Mouse (Mus musculus): ENCODE results near the gene Tmem50a. TPM values are rescaled to one million over a fixed set of nuclear protein-coding genes. Genes with fewer than 3 reads are reported as not detected.
A peak's percentile ranks its signal among the peaks of the same experiment; 100 is the strongest.

The Tmem50a gene
- polyA plus RNA-seq (2014; fragmentation: Nextera tagmentation; extraction: Ambion mirVana) = 114 and 117 TPM in 2 replicates

- H3K36me3 ChIP-seq (ENCODE audit: control insufficient read depth, insufficient read depth, low read length) = peaks cover 4% of the 10 kb centered on the region; the same call in 1 of the 2 replicates
- no peaks in the 10 kb centered on the region; the same call in 1 of the 2 replicates for H3K9me3 ChIP-seq (ENCODE audit: control insufficient read depth, low read length)
- DNase-seq (ENCODE audit: low spot score) (peak; percentile 94), ATAC-seq (replicated peaks; ENCODE audit: low FRiP score) (peak; percentile 88)
- no peaks in the 10 kb centered on the region for H3K27me3 ChIP-seq (ENCODE audit: control insufficient read depth, insufficient read depth, low read length)
- peak within 1 kb of the TSS; percentile 83 for H3K9ac ChIP-seq (ENCODE audit: low read length)
- H3K4me2 ChIP-seq (ENCODE audit: low read depth, low read length, severe bottlenecking) = peak within 1 kb of the TSS; percentile 75
- WGBS = under 1% methylated on average over 25 of the region's 25 CpGs
- H3K4me1 ChIP-seq (replicated peaks; ENCODE audit: control insufficient read depth, insufficient read depth, low read length) = peaks cover 3% of the 10 kb centered on the region; the same call in 1 of the 2 replicates
- H3K4me3 ChIP-seq (ENCODE audit: low read depth, low read length) = peak within 1 kb of the TSS; percentile 85
- peak within 1 kb of the TSS; percentile 72 for H3K27ac ChIP-seq (ENCODE audit: low read depth, low read length)
These were observed at the start of gene Tmem50a for GRCm38 (mm10) chr4:134914864-134915209. Gene Tmem50a, minus strand, starts transcription at chr4:134915024.

GRCm38 (mm10) chr4:134963021-134963776 is 48.4 kb upstream of the Tmem50a start:
- Histone ChIP-seq H3K4me1 (replicated peaks; ENCODE audit: control insufficient read depth, insufficient read depth, low read length) (no peaks in the 10 kb centered on the region; the same call in 1 of the 2 replicates), H3K4me3 (ENCODE audit: low read depth, low read length) (no peak overlapping the region), H3K36me3 (ENCODE audit: control insufficient read depth, insufficient read depth, low read length) (no peaks in the 10 kb centered on the region), H3K9me3 (ENCODE audit: control insufficient read depth, low read length) (no peaks in the 10 kb centered on the region), H3K27me3 (ENCODE audit: control insufficient read depth, insufficient read depth, low read length) (no peaks in the 10 kb centered on the region), H3K9ac (ENCODE audit: low read length) (no peak overlapping the region), H3K27ac (ENCODE audit: low read depth, low read length) (no peak overlapping the region), H3K4me2 (ENCODE audit: low read depth, low read length, severe bottlenecking) (no peak overlapping the region)
- WGBS = 25% methylated on average over 19 of the region's 19 CpGs
- DNase-seq (ENCODE audit: low spot score) (peak; percentile 78), ATAC-seq (replicated peaks; ENCODE audit: low FRiP score) (no peak)

GRCm38 (mm10) chr4:134956328-134956727 is 41.5 kb upstream of the Tmem50a start:
- Histone ChIP-seq H3K4me1 (replicated peaks; ENCODE audit: control insufficient read depth, insufficient read depth, low read length) (no peaks in the 10 kb centered on the region), H3K9me3 (ENCODE audit: control insufficient read depth, low read length) (no peaks in the 10 kb centered on the region), H3K4me3 (ENCODE audit: low read depth, low read length) (no peak overlapping the region), H3K27me3 (ENCODE audit: control insufficient read depth, insufficient read depth, low read length) (no peaks in the 10 kb centered on the region), H3K27ac (ENCODE audit: low read depth, low read length) (no peak overlapping the region), H3K4me2 (ENCODE audit: low read depth, low read length, severe bottlenecking) (no peak overlapping the region), H3K36me3 (ENCODE audit: control insufficient read depth, insufficient read depth, low read length) (no peaks in the 10 kb centered on the region), H3K9ac (ENCODE audit: low read length) (no peak overlapping the region)
- ATAC-seq (replicated peaks; ENCODE audit: low FRiP score) (no peak), DNase-seq (ENCODE audit: low spot score) (peak; percentile 74)
- WGBS = 31% methylated on average over 3 of the region's 3 CpGs

GRCm38 (mm10) chr4:134955845-134956244 is 41.0 kb upstream of the Tmem50a start:
- H3K9ac ChIP-seq (ENCODE audit: low read length) = no peak overlapping the region
- 81% methylated on average over 3 of the region's 3 CpGs for WGBS

DNA sequence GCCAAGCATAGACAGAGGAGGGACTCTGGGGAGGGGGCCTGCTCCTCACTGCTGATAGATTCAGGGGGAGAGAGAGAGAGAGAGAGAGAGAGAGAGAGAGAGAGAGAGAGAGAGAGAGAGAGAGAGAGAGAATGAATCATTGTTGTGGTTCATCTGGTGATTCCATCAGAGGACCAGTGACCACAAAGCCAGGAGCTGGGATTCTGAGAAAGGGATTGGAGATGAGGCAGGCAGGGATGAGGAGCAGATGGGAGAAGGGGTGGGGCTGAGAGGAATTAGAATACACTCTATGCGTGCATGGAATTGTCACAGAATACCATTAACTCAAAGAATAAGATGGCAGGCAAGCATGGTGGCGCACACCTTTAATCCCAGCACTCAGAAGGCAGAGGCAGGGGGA is 40.4 kb upstream of the Tmem50a start:
- 81% methylated on average over 2 of the region's 2 CpGs for WGBS
- Histone ChIP-seq H3K4me2 (ENCODE audit: low read depth, low read length, severe bottlenecking) (no peak overlapping the region), H3K27ac (ENCODE audit: low read depth, low read length) (no peak overlapping the region), H3K9me3 (ENCODE audit: control insufficient read depth, low read length) (no peaks in the 10 kb centered on the region), H3K9ac (ENCODE audit: low read length) (no peak overlapping the region), H3K27me3 (ENCODE audit: control insufficient read depth, insufficient read depth, low read length) (no peaks in the 10 kb centered on the region), H3K4me3 (ENCODE audit: low read depth, low read length) (no peak overlapping the region), H3K36me3 (ENCODE audit: control insufficient read depth, insufficient read depth, low read length) (no peaks in the 10 kb centered on the region), H3K4me1 (replicated peaks; ENCODE audit: control insufficient read depth, insufficient read depth, low read length) (peaks cover 3% of the 10 kb centered on the region; the same call in 1 of the 2 replicates)
- ATAC-seq (replicated peaks; ENCODE audit: low FRiP score) (no peak), DNase-seq (ENCODE audit: low spot score) (no peak)

More at GRCm38 (mm10) chr4:134955845-134956244, 41.0 kb upstream of the Tmem50a start:
- Histone ChIP-seq H3K27ac (ENCODE audit: low read depth, low read length) (no peak overlapping the region), H3K36me3 (ENCODE audit: control insufficient read depth, insufficient read depth, low read length) (no peaks in the 10 kb centered on the region), H3K4me1 (replicated peaks; ENCODE audit: control insufficient read depth, insufficient read depth, low read length) (no peaks in the 10 kb centered on the region), H3K27me3 (ENCODE audit: control insufficient read depth, insufficient read depth, low read length) (no peaks in the 10 kb centered on the region), H3K4me2 (ENCODE audit: low read depth, low read length, severe bottlenecking) (no peak overlapping the region), H3K9me3 (ENCODE audit: control insufficient read depth, low read length) (no peaks in the 10 kb centered on the region), H3K4me3 (ENCODE audit: low read depth, low read length) (no peak overlapping the region)
- ATAC-seq (replicated peaks; ENCODE audit: low FRiP score) (no peak), DNase-seq (ENCODE audit: low spot score) (no peak)

DNA sequence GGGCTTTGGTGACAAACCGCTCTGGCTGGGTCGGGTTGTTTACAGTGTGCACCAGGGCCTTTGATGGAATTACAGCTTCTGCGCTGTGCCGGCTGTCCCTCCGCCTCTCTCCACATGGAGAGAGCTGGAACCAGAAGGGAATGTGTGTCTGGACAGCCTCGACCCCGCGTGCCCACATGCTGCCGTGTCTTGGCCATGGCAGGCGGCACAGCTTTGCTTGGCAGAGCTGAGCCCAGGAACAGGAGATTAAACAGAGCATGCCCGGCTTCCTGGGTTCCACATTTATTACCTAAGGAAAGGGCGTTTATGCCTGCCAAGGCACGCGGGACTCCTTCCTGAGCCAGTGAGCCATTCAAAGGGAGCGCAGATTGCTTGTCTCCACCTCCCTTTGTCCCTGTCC is 39.6 kb upstream of the Tmem50a start:
- DNase-seq (ENCODE audit: low spot score) = no peak
- H3K36me3 ChIP-seq (ENCODE audit: control insufficient read depth, insufficient read depth, low read length) = no peaks in the 10 kb centered on the region
- no peak overlapping the region for H3K4me3 ChIP-seq (ENCODE audit: low read depth, low read length)
- no peak overlapping the region for H3K4me2 ChIP-seq (ENCODE audit: low read depth, low read length, severe bottlenecking)
- no peak overlapping the region for H3K9ac ChIP-seq (ENCODE audit: low read length)
- WGBS = 34% methylated on average over 15 of the region's 15 CpGs
- no peak for ATAC-seq (replicated peaks; ENCODE audit: low FRiP score)
- H3K27ac ChIP-seq (ENCODE audit: low read depth, low read length) = no peak overlapping the region
- no peaks in the 10 kb centered on the region for H3K27me3 ChIP-seq (ENCODE audit: control insufficient read depth, insufficient read depth, low read length)
- peaks cover 3% of the 10 kb centered on the region; the same call in 1 of the 2 replicates for H3K4me1 ChIP-seq (replicated peaks; ENCODE audit: control insufficient read depth, insufficient read depth, low read length)
- no peaks in the 10 kb centered on the region for H3K9me3 ChIP-seq (ENCODE audit: control insufficient read depth, low read length)

DNA sequence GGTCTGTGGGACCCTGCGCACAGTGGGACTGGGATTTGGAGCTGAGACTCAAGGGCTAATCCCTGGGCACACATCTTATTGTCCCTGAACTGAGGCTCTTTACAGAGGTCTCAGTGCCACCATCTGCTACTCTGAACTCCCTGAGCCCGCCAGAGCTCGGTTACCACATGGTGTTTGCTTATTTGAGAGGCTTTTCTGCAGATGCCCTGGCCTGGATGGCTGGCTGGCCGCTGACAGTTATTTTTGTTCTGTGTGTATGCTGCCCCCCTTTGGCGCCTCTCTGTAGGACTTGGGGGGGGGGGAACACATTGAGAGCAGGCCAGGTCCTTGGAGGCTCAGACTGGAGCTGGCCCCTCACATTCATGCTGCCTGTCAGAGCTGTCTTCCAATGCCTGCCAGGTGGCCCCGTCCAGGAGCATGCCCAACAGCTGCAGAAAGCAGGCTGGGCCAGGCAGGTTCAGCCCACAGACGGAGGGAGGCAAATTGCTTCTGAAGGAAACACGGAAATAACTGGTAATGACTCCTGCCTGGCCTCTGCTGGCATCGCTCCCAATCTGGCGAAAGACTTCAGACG is 35.8 kb upstream of the Tmem50a start:
- Histone ChIP-seq H3K27me3 (ENCODE audit: control insufficient read depth, insufficient read depth, low read length) (no peaks in the 10 kb centered on the region), H3K4me1 (replicated peaks; ENCODE audit: control insufficient read depth, insufficient read depth, low read length) (peaks cover 3% of the 10 kb centered on the region; the same call in 1 of the 2 replicates), H3K36me3 (ENCODE audit: control insufficient read depth, insufficient read depth, low read length) (no peaks in the 10 kb centered on the region), H3K4me2 (ENCODE audit: low read depth, low read length, severe bottlenecking) (no peak overlapping the region), H3K4me3 (ENCODE audit: low read depth, low read length) (no peak overlapping the region), H3K27ac (ENCODE audit: low read depth, low read length) (no peak overlapping the region), H3K9me3 (ENCODE audit: control insufficient read depth, low read length) (no peaks in the 10 kb centered on the region), H3K9ac (ENCODE audit: low read length) (no peak overlapping the region)
- ATAC-seq (replicated peaks; ENCODE audit: low FRiP score) = no peak
- peak; percentile 67 for DNase-seq (ENCODE audit: low spot score)
- WGBS = 35% methylated on average over 11 of the region's 11 CpGs

DNA sequence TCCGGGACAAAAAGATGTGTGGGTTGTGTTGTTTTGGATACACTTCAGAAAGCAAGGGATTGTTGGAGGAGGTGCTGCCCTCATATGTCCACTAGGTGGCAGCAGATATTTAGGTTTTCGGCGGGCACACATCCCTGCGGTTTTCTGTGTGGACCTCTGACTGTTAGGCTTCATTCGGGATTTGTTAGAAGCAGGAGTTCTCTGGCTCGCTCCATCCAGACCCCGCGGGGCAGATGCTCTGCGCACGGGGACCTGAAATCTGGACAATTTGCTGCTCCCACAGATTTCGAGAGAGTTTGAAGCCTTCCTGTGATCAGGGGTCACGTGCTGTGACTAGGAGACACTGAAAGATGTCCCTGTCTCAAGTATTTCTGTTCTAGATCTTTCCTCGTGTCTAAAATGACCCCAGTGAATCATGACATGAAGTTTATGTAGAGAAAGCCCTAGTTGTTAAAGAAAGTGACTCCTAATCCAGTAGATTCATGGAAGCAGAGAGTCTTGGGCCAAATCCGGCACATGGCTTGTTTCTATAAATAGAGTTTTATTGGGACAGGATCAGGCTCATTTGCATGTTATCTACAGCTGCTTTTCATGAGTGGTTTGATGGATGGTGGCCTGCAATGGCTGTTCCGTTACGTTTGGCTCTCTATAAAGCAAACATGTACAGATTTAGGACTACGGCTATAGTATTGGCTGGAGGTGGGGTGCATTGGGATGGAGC is 31.4 kb upstream of the Tmem50a start:
- H3K27me3 ChIP-seq (ENCODE audit: control insufficient read depth, insufficient read depth, low read length) = no peaks in the 10 kb centered on the region
- no peaks in the 10 kb centered on the region for H3K36me3 ChIP-seq (ENCODE audit: control insufficient read depth, insufficient read depth, low read length)
- 0 out of 2 replicates have a peak, but pooled peaks have one; percentile 53 for ATAC-seq (replicated peaks; ENCODE audit: low FRiP score)
- peaks cover 3% of the 10 kb centered on the region; the same call in 1 of the 2 replicates for H3K4me1 ChIP-seq (replicated peaks; ENCODE audit: control insufficient read depth, insufficient read depth, low read length)
- DNase-seq (ENCODE audit: low spot score) = peak; percentile 85
- H3K4me2 ChIP-seq (ENCODE audit: low read depth, low read length, severe bottlenecking) = peak overlapping the region; percentile 42; the same call in 1 of the 2 replicates
- no peak overlapping the region for H3K27ac ChIP-seq (ENCODE audit: low read depth, low read length)
- WGBS = 22% methylated on average over 17 of the region's 17 CpGs
- H3K9ac ChIP-seq (ENCODE audit: low read length) = 0 out of 2 replicates have a peak overlapping the region, but pooled peaks have one; percentile 32
- H3K4me3 ChIP-seq (ENCODE audit: low read depth, low read length) = no peak overlapping the region
- H3K9me3 ChIP-seq (ENCODE audit: control insufficient read depth, low read length) = no peaks in the 10 kb centered on the region

Data from forebrain, embryonic 11.5 days (tissue).